Mouse (Mus musculus): ENCODE results near the gene Gm38394. TPM values are rescaled to one million over a fixed set of nuclear protein-coding genes. Genes with fewer than 3 reads are reported as not detected.

The Gm38394 gene
- total and polyA plus RNA-seq, 3 experiments: 2.0 to 28.5 (median 22.6) TPM

DNA sequence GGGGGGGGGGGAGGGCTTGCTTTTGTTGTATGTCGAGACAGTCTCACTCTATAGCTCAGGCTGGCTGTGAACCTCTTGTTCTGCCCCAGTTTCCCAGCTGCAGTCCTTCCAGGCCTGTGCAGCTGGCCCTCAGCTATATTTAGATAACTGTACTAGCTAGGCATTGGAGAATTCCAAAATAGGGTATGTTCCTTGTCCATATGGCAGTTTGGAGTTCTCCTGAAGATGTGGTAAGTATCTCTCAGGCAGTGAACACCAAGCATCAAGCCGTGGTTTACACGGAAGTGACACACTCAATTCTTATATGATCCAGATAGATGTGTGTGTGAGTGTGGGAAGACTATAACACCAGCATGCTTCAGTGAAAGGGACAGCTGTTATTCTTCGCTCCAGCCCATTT lies 2.3 kb upstream of the Gm38394 start:
- no peak for DNase-seq

- no peak for DNase-seq
These were observed 1.8 kb upstream of the Gm38394 start for GRCm38 (mm10) chr1:133662941-133663340.

DNA sequence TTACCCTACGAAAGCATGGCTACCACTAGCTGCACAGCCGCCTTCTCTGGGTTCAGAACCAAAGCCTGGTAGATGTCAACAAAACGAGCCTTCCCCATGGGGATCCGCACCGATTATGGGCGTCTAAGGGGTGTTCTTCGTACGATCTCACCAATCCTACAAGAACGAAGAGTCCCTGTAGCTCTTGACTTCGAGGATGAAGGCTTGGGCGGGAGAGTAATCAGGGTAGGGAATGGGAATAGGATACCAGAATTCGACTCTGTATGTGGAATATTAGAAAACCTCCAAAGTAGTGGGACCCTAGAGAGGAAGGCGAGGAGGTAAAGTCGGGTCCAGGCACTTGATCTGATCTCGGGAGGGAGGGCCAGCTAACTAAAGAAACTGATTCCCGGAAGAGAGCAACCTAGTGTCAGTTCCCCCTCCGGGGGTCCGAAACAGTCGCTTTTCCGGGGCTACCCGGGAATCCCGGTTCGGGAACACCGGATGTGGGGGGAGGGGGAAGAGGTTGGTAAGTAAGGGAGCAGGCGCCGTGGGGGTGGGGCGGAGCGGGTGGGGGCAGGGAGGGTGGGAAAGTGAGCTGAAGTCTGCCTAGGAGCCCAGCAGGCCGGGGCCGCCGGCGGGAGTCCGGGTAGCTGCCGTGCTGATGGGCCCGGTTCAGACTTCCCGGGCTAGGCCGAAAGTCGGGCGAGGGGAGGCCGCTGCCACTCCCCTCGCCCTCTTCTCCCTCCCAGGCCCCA lies 484 bp downstream of the Gm38394 start, which contains the start of gene Zbed6:
TSS of gene Zbed6 (minus strand) at position 420 of the 737 bp plus-strand sequence.
- DNase-seq: peak; percentile 81

- no peak for DNase-seq
These were observed 2.2 kb downstream of the Gm38394 start for GRCm38 (mm10) chr1:133658878-133659277.

GRCm38 (mm10) chr1:133656811-133657210 lies 4.3 kb downstream of the Gm38394 start:
- DNase-seq: no peak

- no peak for DNase-seq
These were observed 8.1 kb downstream of the Gm38394 start for GRCm38 (mm10) chr1:133653033-133653432.

- no peak for DNase-seq
These were observed 10.6 kb downstream of the Gm38394 start for GRCm38 (mm10) chr1:133650288-133651055.

- DNase-seq: no peak
These were observed 15.5 kb downstream of the Gm38394 start for GRCm38 (mm10) chr1:133645652-133646051.

GRCm38 (mm10) chr1:133641163-133641562 lies 20.0 kb downstream of the Gm38394 start:
- no peak for DNase-seq

- no peak for DNase-seq
These were observed 22.6 kb downstream of the Gm38394 start for GRCm38 (mm10) chr1:133638517-133638916.

DNA sequence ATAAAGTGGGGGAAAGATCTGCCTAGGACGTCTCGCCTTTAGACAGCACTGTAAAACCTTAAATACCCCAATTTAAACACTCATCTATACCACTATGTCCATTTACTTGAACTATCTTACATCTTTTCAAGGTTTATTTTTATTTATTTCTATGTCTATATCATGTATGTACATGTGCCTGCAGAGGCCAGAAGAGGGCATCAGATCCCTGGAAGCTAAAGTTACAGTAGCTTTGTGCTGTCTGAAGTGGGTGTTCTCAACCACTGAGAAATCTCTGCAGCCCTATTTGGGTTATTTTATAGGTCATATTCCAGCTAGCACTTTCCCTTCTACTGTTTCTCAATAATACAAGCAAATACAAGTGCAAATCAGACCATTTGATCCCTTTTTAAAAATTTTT lies 28.9 kb downstream of the Gm38394 start:
- DNase-seq: no peak

- DNase-seq: no peak
These were observed 36.1 kb downstream of the Gm38394 start for GRCm38 (mm10) chr1:133625052-133625451.

DNA sequence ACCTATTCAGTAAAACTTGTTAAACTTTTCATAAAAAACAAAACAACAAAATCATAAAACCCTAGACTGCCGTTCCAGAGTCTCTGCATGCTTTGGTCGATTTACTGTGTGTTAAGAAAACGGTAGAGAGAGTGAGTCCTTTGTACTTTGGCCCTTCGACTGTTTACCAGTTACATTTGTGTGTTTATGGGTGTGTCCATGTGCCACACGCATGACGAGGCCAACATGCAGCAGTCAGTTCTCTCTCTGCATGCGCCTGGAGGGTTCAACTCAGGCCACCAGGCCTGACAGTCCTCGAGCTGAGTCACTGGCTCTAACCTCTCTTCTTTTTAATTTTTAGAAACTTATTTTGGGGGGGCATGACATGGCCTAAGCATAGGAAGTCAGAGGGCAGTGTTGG lies 42.8 kb downstream of the Gm38394 start:
- no peak for DNase-seq

DNA sequence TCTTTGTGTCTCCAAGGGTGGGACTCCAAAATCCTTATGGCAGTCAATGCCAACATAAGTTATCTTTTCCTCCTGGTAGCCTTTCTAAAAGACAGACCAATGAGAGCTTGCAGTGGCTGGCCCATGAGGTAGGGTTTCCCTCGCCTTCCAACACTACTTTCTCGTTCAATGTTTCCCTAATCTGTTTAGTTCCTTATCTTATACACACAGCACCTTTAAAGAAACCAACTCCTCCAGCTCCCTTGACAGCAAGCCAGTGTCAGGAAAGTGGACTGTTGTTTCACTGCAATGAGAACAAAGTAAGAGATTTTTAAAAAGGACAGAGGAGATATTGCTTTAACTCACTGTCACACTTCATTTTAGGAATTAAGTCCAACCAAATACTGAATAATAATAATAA lies 43.2 kb downstream of the Gm38394 start:
- no peak for DNase-seq

DNA sequence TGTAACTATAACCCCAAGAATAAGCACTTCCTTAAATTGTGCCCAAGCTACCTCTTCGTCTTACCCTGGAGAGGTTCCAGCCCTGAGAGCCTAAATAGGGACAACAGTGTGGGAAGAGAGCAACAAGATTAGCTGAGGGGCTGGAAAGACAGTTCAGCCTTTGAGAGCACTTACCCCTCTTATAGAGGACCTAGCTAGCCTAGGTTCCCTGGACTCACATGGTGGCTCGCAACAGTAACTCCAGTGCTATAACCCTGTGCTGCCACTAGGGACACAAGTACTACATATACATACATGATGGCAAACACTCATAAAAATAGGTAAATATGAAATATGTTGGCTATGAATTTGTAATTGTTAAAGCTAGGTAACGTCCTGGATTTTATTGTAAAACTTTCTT lies 47.3 kb downstream of the Gm38394 start:
- no peak for DNase-seq

DNA sequence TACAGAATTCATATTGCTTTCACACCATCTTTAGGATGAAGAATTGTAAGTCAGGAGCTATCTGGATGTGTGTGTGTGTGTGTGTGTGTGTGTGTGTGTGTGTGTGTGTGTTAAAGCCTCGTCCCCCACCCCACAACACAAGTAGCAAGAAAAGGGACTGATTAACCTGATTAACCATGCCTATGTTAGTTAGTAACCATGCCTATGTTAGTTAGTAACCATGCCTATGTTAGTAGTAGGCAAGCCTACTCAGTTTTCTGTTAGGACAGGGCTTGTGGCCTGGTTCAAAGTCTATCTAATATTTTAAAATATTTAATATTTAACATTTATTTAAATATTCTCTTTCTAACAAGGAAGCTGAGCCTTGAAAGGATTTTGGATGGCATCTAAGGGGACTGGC lies 49.7 kb downstream of the Gm38394 start:
- DNase-seq: no peak

- no peak for DNase-seq
These were observed 50.5 kb downstream of the Gm38394 start for GRCm38 (mm10) chr1:133610601-133611000.

DNA sequence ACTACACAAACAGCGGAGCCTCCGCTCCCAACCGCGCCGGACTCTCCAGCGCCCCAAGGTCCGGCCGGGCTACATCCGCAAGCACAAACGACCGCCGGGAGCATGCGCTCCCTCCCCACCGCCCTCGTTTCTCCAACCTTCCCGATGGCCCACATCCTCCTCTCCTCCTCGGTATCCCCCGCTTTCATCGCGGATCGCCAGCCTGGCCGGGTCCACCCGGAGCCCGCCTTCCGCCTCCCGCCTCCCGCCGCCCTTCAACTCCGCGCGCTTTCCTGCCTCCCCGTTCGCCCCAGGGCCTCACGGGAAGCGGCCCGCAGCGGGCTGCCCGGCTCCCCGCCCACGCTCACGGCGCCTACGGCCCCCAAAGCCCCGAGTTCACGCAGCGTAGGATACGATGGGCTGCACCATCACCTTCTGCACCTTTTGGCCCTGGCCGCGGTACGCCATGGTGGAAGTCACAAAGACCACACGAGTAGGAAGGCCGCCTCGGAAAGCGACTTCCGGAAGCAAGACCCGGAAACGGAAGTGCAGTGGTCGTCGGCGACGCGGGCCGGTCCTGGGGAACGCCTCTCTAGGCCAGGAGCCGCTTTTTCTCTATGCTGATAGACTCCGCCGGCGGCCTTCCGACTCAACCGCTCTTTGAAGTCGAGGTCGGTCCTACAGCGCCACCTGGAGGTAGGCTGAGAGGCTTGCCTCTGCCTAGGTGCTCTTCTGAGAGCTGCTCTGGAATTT lies 51.2 kb downstream of the Gm38394 start, which contains the start of gene Snrpe:
TSS of gene Snrpe (minus strand) at position 521 of the 732 bp plus-strand sequence.
- DNase-seq: peak; percentile 96

DNA sequence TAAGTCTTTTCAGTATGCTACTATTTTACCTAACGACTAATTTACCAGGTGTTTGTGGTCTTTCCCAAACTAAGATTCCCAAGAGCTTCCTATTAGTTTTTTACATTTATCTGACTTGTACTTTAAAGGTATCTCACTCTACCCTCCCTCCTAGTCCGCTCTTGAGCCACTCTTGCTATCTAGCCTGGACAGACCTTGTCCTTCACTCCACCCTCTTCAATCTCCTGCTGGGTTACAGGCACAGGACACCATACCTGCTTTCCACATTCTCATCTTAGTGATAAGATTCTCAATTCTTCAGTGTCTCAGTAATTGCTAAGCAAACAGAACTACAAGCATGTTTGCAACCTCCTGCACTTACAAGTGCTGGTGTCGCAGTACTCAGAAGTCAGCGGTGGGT lies 57.9 kb downstream of the Gm38394 start:
- no peak for DNase-seq

- no peak for DNase-seq
These were observed 64.7 kb downstream of the Gm38394 start for GRCm38 (mm10) chr1:133596298-133597007.

DNA sequence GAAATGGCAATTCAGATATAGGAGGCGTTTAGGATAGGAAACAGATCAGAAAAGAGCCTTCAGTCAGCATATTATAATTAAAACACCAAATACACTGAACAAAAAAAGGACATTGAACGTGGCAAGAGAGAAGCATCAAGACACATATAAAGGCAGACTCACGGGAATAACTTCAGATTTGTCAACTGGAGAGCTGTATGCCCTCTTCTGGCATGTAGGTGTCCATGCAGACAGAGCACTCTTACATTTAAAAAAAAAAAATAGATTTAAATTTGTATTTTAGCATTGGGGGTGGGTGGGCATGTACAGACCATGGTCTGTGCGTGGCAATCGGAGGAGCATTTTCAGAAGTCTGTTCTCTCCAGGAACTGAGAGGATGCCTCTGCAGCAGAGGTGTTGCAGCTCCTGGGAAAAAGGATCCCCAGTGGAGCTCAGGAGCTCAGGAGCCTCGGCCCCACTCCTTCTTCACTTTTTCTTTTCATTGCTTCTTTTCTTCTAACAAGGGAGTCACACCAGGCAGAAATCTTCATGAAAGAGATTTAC lies 75.1 kb downstream of the Gm38394 start:
- DNase-seq: no peak

DNA sequence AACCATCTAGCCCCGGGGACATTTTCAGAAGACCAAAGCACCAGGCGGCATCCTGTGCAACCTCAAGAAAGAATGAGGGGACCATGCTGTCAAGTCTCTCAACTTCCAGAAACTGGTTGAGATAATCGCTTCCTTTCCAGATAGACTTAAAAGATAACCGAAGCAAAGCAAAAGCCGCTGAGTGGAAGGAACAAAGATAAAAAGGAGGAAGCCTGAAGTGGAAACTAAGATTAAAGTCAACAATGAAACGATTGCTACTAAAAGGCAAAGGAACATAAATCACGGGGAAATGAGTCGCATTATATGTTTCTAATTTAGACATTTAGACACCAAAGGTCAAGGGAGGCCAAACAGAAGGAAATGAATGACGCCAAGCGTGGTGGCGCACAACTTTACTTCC lies 89.8 kb downstream of the Gm38394 start:
- DNase-seq: no peak

All from adrenal gland, adult 2 months (tissue).